Mouse (Mus musculus): ENCODE measurements at regions not wholly inside any gene's neighbourhood (a gene's known extent, or its start where the extent isn't known, plus 50 kb on each side); places are given as distances from the start of the nearest gene placed in this dataset.

DNA sequence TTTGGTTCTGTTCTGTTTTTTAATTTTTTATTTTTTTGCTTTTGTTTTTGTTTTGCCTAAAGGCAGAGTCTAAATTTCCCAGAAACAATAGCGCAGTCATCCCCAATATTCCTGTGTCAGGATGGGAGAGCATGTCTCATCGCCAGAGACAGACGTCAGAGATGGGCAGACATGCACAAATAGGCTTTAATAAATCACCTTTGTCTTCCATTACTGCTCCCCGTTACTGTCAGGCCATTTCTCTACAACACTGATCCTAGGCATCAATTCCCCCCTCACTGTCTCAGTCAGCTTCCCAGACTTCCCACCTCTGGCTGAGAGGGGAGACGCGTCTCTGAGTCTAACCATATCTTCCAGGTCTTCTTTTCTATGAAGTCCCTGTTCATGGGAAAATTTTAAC, 177.4 kb upstream of the Rfx3 start:
- TF ChIP-seq POLR2A (IDR thresholded peaks at IDR 0.05; ENCODE audit: control insufficient read depth in 1 of 2, insufficient read depth in 1 of 2, low read depth in 1 of 2, low read length in 2 of 2, poor library complexity in 1 of 2) (no peak), E2F4 (IDR thresholded peaks at IDR 0.05; ENCODE audit: borderline replicate concordance, low read depth, low read length) (no peak), ZNF384 (IDR thresholded peaks at IDR 0.05; ENCODE audit: low read depth, low read length) (no peak), USF1 (IDR thresholded peaks at IDR 0.05; ENCODE audit: low read depth, low read length) (no peak)

Data from MEL (cell line).